7 mouse cellular contexts compared by ENCODE assay signal in the genomic region with DNA sequence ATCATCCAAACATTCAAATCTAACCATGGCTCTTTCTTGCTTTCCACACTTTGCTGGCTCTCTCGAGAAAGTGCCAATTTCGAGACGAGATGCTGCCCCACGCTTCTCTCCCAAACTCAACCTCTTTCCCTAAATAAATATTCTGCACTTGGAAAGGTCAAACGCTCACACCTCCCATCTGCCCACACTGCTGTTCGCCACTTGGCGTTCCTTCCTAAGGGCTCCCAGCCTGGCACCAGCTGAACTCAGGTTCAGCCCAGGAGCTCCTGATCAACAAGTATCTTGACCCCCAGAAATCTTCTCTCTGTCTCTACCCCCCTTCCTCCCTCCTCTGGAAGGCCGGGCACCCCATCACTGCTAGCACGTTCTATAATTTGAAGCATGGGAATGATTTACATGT. TPM values are rescaled to one million over a fixed set of nuclear protein-coding genes. Genes with fewer than 3 reads are reported as not detected.
DNase-seq lines count a peak whose midpoint lies in the region; ATAC-seq and TF ChIP-seq lines count a peak whose summit lies in the region.

No protein-coding gene starts in this region.

- TF ChIP-seq POLR2A in lung, adult 2 months (IDR thresholded peaks at IDR 0.05; ENCODE audit: borderline replicate concordance, extremely low read depth, low read depth, low read length), result no peak

- H3K27ac ChIP-seq in lung, embryonic 15.5 days, result peak overlapping the region; percentile 29; the same call in 1 of the 2 replicates
- peak overlapping the region; percentile 64 for H3K27ac ChIP-seq in forebrain, embryonic 10.5 days
- no peak overlapping the region; the same call in 1 of the 2 replicates for H3K27ac ChIP-seq in limb, embryonic 13.5 days
- H3K27ac ChIP-seq in stomach, postnatal 0 days (replicated peaks), result no peak overlapping the region

- no peak for ATAC-seq in lung, embryonic 15.5 days (ENCODE audit: borderline replicate concordance, extremely low read depth, low FRiP score, low TSS enrichment)
- ATAC-seq in limb, embryonic 13.5 days (ENCODE audit: low FRiP score, low read depth), result no peak
- no peak for ATAC-seq in stomach, postnatal 0 days (ENCODE audit: low FRiP score, low TSS enrichment)

- peaks cover 24% of the 10 kb centered on the region for H3K36me3 ChIP-seq in lung, embryonic 15.5 days
- H3K36me3 ChIP-seq in forebrain, embryonic 10.5 days (replicated peaks), result peaks cover 18% of the 10 kb centered on the region
- H3K36me3 ChIP-seq in limb, embryonic 13.5 days, result peaks cover 50% of the 10 kb centered on the region
- no peaks in the 10 kb centered on the region for H3K36me3 ChIP-seq in stomach, postnatal 0 days (ENCODE audit: control insufficient read depth, insufficient read depth, low read length)

- no peaks in the 10 kb centered on the region for H3K27me3 ChIP-seq in lung, embryonic 15.5 days
- peaks cover 8% of the 10 kb centered on the region; the same call in 1 of the 2 replicates for H3K27me3 ChIP-seq in forebrain, embryonic 10.5 days (ENCODE audit: poor library complexity, severe bottlenecking)
- H3K27me3 ChIP-seq in limb, embryonic 13.5 days, result no peaks in the 10 kb centered on the region
- no peaks in the 10 kb centered on the region for H3K27me3 ChIP-seq in stomach, postnatal 0 days (ENCODE audit: control insufficient read depth, insufficient read depth, low read length)

- 46% methylated on average over 9 of the region's 9 CpGs for WGBS in lung, embryonic 15.5 days
- WGBS in lung, adult 2 months, result 37% methylated on average over 9 of the region's 9 CpGs
- WGBS in forebrain, embryonic 10.5 days, result 60% methylated on average over 9 of the region's 9 CpGs
- WGBS in limb, embryonic 13.5 days, result 58% methylated on average over 9 of the region's 9 CpGs
- WGBS in stomach, postnatal 0 days, result 50% methylated on average over 9 of the region's 9 CpGs

- no peak for TF ChIP-seq EP300 in stomach, postnatal 0 days (optimal IDR thresholded peaks at IDR 0.05)

- TF ChIP-seq CTCF in lung, adult 2 months (IDR thresholded peaks at IDR 0.05; ENCODE audit: insufficient read depth, low read length), result no peak
- no peak for TF ChIP-seq CTCF in stomach, postnatal 0 days (IDR thresholded peaks at IDR 0.05; ENCODE audit: low read depth)

- no peak for DNase-seq in lung, adult 2 months
- no peak for DNase-seq in forebrain, embryonic 10.5 days (ENCODE audit: extremely low spot score, low spot score)
- DNase-seq in stomach, postnatal 0 days (ENCODE audit: low spot score), result no peak
- DNase-seq in layer of hippocampus, adult 8-10 months (ENCODE audit: low spot score in 2 of 2), result no peak
- DNase-seq in layer of hippocampus, postnatal 36 days, result no peak

- H3K4me2 ChIP-seq in lung, embryonic 15.5 days, result peak overlapping the region; percentile 47
- H3K4me2 ChIP-seq in limb, embryonic 13.5 days (replicated peaks), result peak overlapping the region; percentile 49
- H3K4me2 ChIP-seq in stomach, postnatal 0 days (replicated peaks; ENCODE audit: low read depth), result peak overlapping the region; percentile 48; the same call in 1 of the 2 replicates

- H3K4me1 ChIP-seq in lung, embryonic 15.5 days, result peaks cover 51% of the 10 kb centered on the region
- peaks cover 23% of the 10 kb centered on the region for H3K4me1 ChIP-seq in lung, adult 2 months (ENCODE audit: control insufficient read depth, insufficient read depth, low read length)
- H3K4me1 ChIP-seq in forebrain, embryonic 10.5 days, result peaks cover 47% of the 10 kb centered on the region
- peaks cover 57% of the 10 kb centered on the region for H3K4me1 ChIP-seq in limb, embryonic 13.5 days
- peaks cover 19% of the 10 kb centered on the region for H3K4me1 ChIP-seq in stomach, postnatal 0 days (replicated peaks; ENCODE audit: control insufficient read depth, insufficient read depth)

- H3K9me3 ChIP-seq in lung, embryonic 15.5 days, result no peaks in the 10 kb centered on the region
- no peaks in the 10 kb centered on the region for H3K9me3 ChIP-seq in forebrain, embryonic 10.5 days
- H3K9me3 ChIP-seq in limb, embryonic 13.5 days, result no peaks in the 10 kb centered on the region
- H3K9me3 ChIP-seq in stomach, postnatal 0 days (ENCODE audit: control insufficient read depth, low read length), result no peaks in the 10 kb centered on the region

- peak overlapping the region; percentile 30; the same call in 1 of the 2 replicates for H3K4me3 ChIP-seq in lung, embryonic 15.5 days
- H3K4me3 ChIP-seq in lung, adult 2 months (replicated peaks; ENCODE audit: extremely low read depth, low read depth, low read length), result no peak overlapping the region
- peak overlapping the region; percentile 46 for H3K4me3 ChIP-seq in forebrain, embryonic 10.5 days
- no peak overlapping the region for H3K4me3 ChIP-seq in limb, embryonic 13.5 days
- H3K4me3 ChIP-seq in stomach, postnatal 0 days (ENCODE audit: low read depth, low read length), result peak overlapping the region; percentile 31; the same call in 1 of the 2 replicates

- H3K9ac ChIP-seq in lung, embryonic 15.5 days, result no peak overlapping the region
- H3K9ac ChIP-seq in limb, embryonic 13.5 days, result no peak overlapping the region
- H3K9ac ChIP-seq in stomach, postnatal 0 days (ENCODE audit: low read length), result peak overlapping the region; percentile 39

RNA-seq across cellular contexts. Expression of a gene that starts 34.1 kb away (rescaled TPM):
- 51.9 and 52.3 TPM in 2 replicates for polyA plus RNA-seq in lung, embryonic 15.5 days (2015; fragmentation: Nextera tagmentation; extraction: Ambion mirVana)
- polyA plus RNA-seq in lung, adult 2 months (2012; rRNA removed), result 76.0 and 99.4 TPM in 2 replicates
- 13.1 and 14.5 TPM in 2 replicates for polyA plus RNA-seq in forebrain, embryonic 10.5 days (2016; fragmentation: Nextera tagmentation; extraction: Ambion mirVana)
- 48.6 and 49.2 TPM in 2 replicates for polyA plus RNA-seq in limb, embryonic 13.5 days (2015; fragmentation: Nextera tagmentation; extraction: Ambion mirVana)
- 11.3 and 12.5 TPM in 2 replicates for polyA plus RNA-seq in stomach, postnatal 0 days (2015; fragmentation: Nextera tagmentation; extraction: Ambion mirVana)
- 10 to 100 TPM in 2 of 4 experiments, 1 to 10 TPM in 2; 7.5 to 18.4 (median 12.0) TPM for total RNA-seq in layer of hippocampus, adult 8-10 months (2022)
- total RNA-seq in layer of hippocampus, postnatal 36 days (2021), result 1 to 10 TPM; 7.4 to 8.9 TPM

Comparison
In these comparisons a context has a peak if more than half of its experiments do, and no peak if none do; other contexts are left out.
1. H3K4me3 ChIP-seq: peak in lung, embryonic 15.5 days (single experiment), forebrain, embryonic 10.5 days (single experiment) and stomach, postnatal 0 days (single experiment); none in lung, adult 2 months (single experiment) and limb, embryonic 13.5 days (single experiment).
2. H3K27ac ChIP-seq: peak in lung, embryonic 15.5 days (single experiment) and forebrain, embryonic 10.5 days (single experiment); none in limb, embryonic 13.5 days (single experiment) and stomach, postnatal 0 days (single experiment).
3. Peak in every context shown above with its lines, with median percentiles within 50 percentile points of each other: H3K4me2 ChIP-seq.